Mouse (Mus musculus): ENCODE data around the gene Gm5796. TPM values are rescaled to one million over a fixed set of nuclear protein-coding genes. Genes with fewer than 3 reads are reported as not detected.
"Not testable (repeated sequence)": the region's sequence is repeated elsewhere in the genome, so short reads cannot be mapped to it uniquely, and the experiment has no call there.

The Gm5796 gene
- 0.40 and 1.1 TPM in 2 replicates for polyA plus RNA-seq (2015; fragmentation: Nextera tagmentation; extraction: Ambion mirVana)

- H3K36me3 ChIP-seq (ENCODE audit: control insufficient read depth, insufficient read depth); H3K27ac ChIP-seq (ENCODE audit: low read length); H3K4me1 ChIP-seq (ENCODE audit: control insufficient read depth, insufficient read depth, low read length); H3K9ac ChIP-seq (ENCODE audit: low read length); ATAC-seq (replicated peaks; ENCODE audit: extremely low read depth, insufficient read depth, low FRiP score); H3K9me3 ChIP-seq (replicated peaks; ENCODE audit: control insufficient read depth, low read length); H3K27me3 ChIP-seq (ENCODE audit: control insufficient read depth, insufficient read depth, low read length); H3K4me2 ChIP-seq (ENCODE audit: low read depth, low read length); H3K4me3 ChIP-seq (ENCODE audit: low read length): not testable (repeated sequence)
- 88% methylated on average over 1 of the region's 3 CpGs for WGBS
Measured at GRCm38 (mm10) chr14:4023641-4024040, at the start of gene Gm5796. Gene Gm5796, plus strand, starts transcription at chr14:4023941.

GRCm38 (mm10) chr14:3998094-3998493 lies 25.6 kb upstream of the Gm5796 start, which contains the start of gene Gm3099:
Gene Gm3099, plus strand, starts transcription at chr14:3998394.
- H3K4me1 ChIP-seq (ENCODE audit: control insufficient read depth, insufficient read depth, low read length); H3K9me3 ChIP-seq (replicated peaks; ENCODE audit: control insufficient read depth, low read length); H3K4me2 ChIP-seq (ENCODE audit: low read depth, low read length); H3K36me3 ChIP-seq (ENCODE audit: control insufficient read depth, insufficient read depth); H3K4me3 ChIP-seq (ENCODE audit: low read length); H3K27ac ChIP-seq (ENCODE audit: low read length); ATAC-seq (replicated peaks; ENCODE audit: extremely low read depth, insufficient read depth, low FRiP score); H3K27me3 ChIP-seq (ENCODE audit: control insufficient read depth, insufficient read depth, low read length); H3K9ac ChIP-seq (ENCODE audit: low read length): not testable (repeated sequence)
- WGBS, result 67% methylated on average over 1 of the region's 3 CpGs

GRCm38 (mm10) chr14:4083820-4084219 lies 60.1 kb downstream of the Gm5796 start, which contains the start of gene Gm3115:
Gene Gm3115, plus strand, starts transcription at chr14:4084120.
- not testable (repeated sequence) for H3K4me1 ChIP-seq (ENCODE audit: control insufficient read depth, insufficient read depth, low read length); H3K9me3 ChIP-seq (replicated peaks; ENCODE audit: control insufficient read depth, low read length); H3K36me3 ChIP-seq (ENCODE audit: control insufficient read depth, insufficient read depth); H3K27me3 ChIP-seq (ENCODE audit: control insufficient read depth, insufficient read depth, low read length); H3K9ac ChIP-seq (ENCODE audit: low read length); H3K4me2 ChIP-seq (ENCODE audit: low read depth, low read length); H3K27ac ChIP-seq (ENCODE audit: low read length); ATAC-seq (replicated peaks; ENCODE audit: extremely low read depth, insufficient read depth, low FRiP score); H3K4me3 ChIP-seq (ENCODE audit: low read length)
- 48% methylated on average over 3 of the region's 3 CpGs for WGBS

Other genes starting within 250 kb of the Gm5796 start
- gene Gm3002, start 213.9 kb upstream of the Gm5796 start, polyA plus RNA-seq (2015; fragmentation: Nextera tagmentation; extraction: Ambion mirVana), result 1.9 and 3.6 TPM in 2 replicates
- gene Gm3033, start 177.7 kb upstream of the Gm5796 start, polyA plus RNA-seq (2015; fragmentation: Nextera tagmentation; extraction: Ambion mirVana), result not detected in 2 replicates
- 0.31 TPM in 1 of 2 replicates, not detected in the other for gene Gm2916, start 139.8 kb upstream of the Gm5796 start, polyA plus RNA-seq (2015; fragmentation: Nextera tagmentation; extraction: Ambion mirVana)
- not detected in 2 replicates for gene Gm3029, start 92.2 kb upstream of the Gm5796 start, polyA plus RNA-seq (2015; fragmentation: Nextera tagmentation; extraction: Ambion mirVana)
- 0.33 TPM in 1 of 2 replicates, not detected in the other for gene Gm3095, start 60.4 kb upstream of the Gm5796 start, polyA plus RNA-seq (2015; fragmentation: Nextera tagmentation; extraction: Ambion mirVana)
- gene Gm3099, start 25.5 kb upstream of the Gm5796 start, polyA plus RNA-seq (2015; fragmentation: Nextera tagmentation; extraction: Ambion mirVana), result not detected in 2 replicates
- gene Gm3115, start 60.2 kb downstream of the Gm5796 start, polyA plus RNA-seq (2015; fragmentation: Nextera tagmentation; extraction: Ambion mirVana), result not detected in 2 replicates
- gene Gm8108, start 86.6 kb downstream of the Gm5796 start, polyA plus RNA-seq (2015; fragmentation: Nextera tagmentation; extraction: Ambion mirVana), result 0.50 TPM in 1 of 2 replicates, not detected in the other
- not detected in 2 replicates for gene Gm3127, start 141.1 kb downstream of the Gm5796 start, polyA plus RNA-seq (2015; fragmentation: Nextera tagmentation; extraction: Ambion mirVana)
- gene Gm2974, start 158.6 kb downstream of the Gm5796 start, polyA plus RNA-seq (2015; fragmentation: Nextera tagmentation; extraction: Ambion mirVana), result 0.18 TPM in 1 of 2 replicates, not detected in the other
- gene Gm3138, start 225.7 kb downstream of the Gm5796 start, polyA plus RNA-seq (2015; fragmentation: Nextera tagmentation; extraction: Ambion mirVana), result not detected in 2 replicates